Mouse (Mus musculus) brain, embryonic 14.5 days (tissue): Measurements from ENCODE around the gene Dnajc6.

Experiments used
- CTCF ChIP-seq: fragments of 200-500 bp; IDR thresholded peaks from 2 replicates; pipeline ENCODE4 v1.5.1; 2012; ENCODE audit warnings: inconsistent platforms, mild to moderate bottlenecking, moderate library complexity, borderline replicate concordance; ENCODE audit not compliant: insufficient read depth, insufficient read length; ENCODE audit errors: extremely low read depth
- POLR2A ChIP-seq: fragments of 200-500 bp; IDR thresholded peaks from 2 replicates; pipeline ENCODE4 v1.6.1; 2012; ENCODE audit warnings: mild to moderate bottlenecking, inconsistent platforms, borderline replicate concordance; ENCODE audit not compliant: poor library complexity, insufficient read depth, insufficient read length, severe bottlenecking; ENCODE audit errors: extremely low read depth

DNA sequence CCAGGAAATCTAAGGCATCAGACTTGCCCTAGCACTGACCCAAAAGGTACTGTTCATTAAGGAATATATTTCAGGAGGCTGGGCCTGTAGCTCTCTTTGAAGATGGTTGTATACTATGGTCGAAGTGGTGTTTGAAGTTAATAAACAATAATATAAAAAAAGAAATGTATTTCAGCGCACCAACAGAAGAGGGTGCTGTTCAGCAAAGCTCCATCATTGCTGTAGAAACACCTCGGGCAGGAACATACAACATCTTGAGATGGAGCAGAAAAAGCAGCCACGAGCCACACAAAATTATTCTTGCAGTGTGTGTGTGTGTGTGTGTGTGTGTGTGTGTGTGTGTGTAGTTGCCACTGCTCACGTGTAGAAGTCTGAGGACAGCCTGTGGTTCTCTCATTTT is 25.9 kb upstream of the Dnajc6 start:
- no peak for TF ChIP-seq POLR2A
- TF ChIP-seq CTCF = peak; percentile 34; the same call in 1 of the 2 replicates
